Mouse (Mus musculus): ENCODE measurements around the gene Jph3.

DNA sequence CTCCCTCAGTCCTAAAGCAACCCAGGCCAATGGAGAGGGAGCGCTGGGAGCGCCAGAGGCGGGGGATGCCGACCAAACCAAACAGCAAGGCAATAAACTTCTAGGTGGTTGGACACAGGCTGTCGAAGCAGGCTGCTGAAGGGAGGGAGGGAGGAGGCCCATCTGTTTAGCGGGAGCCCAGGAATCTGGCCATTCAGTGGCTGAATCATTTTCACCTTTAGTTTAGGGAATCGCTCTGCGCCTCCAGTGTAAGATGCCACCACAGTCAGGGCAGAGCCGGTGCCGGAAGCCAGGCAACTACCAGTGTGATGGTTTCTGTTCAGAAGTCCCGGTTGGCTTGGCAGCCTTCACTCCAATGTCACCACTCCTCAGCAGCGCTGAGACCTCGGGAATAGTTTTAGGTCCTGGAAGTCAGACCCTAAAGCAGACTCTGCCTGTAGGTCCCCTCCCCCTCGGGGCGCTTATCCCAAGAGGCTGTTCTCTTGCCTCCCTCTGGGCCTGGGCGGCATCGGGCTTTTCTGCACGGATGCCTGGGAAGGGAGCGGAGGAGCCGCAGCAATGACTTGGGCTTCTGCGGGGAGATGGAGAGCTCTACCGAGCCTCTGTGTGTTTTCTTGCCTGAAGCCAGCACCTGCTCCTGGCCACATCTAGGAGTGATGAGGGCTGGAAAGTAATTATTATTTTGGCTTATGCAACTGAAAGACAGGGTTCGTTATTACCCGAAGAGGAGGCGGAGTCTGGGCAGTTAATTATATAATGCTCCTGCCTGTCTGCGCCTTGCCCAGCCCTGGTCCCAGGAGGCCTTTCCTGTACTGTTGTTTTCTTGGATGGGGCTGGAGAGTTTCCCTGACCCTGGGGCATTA is 2.3 kb downstream of the Jph3 start:
- TF ChIP-seq CTCF (IDR thresholded peaks at IDR 0.05; ENCODE audit: low read depth) = no peak
- no peak for TF ChIP-seq EP300 (IDR thresholded peaks at IDR 0.05; ENCODE audit: low read depth)

Data from liver, postnatal 0 days (tissue).